Mouse (Mus musculus): ENCODE data around the gene Cyb5r2.

The Cyb5r2 gene

GRCm38 (mm10) chr7:107757308-107758151 lies at the start of gene Cyb5r2:
Gene Cyb5r2, minus strand, starts transcription at chr7:107758032.
- no peak for DNase-seq (ENCODE audit: extremely low read depth, low read depth, low spot score)

- no peak for DNase-seq (ENCODE audit: extremely low read depth, low read depth, low spot score)
Measured at GRCm38 (mm10) chr7:107802138-107802537, 44.3 kb upstream of the Cyb5r2 start.

- DNase-seq (ENCODE audit: extremely low read depth, low read depth, low spot score) = no peak
Measured at GRCm38 (mm10) chr7:107801108-107801507, 43.3 kb upstream of the Cyb5r2 start, which contains the start of gene Ovch2. Gene Ovch2, minus strand, starts transcription at chr7:107801208.

GRCm38 (mm10) chr7:107796500-107796899 lies 38.7 kb upstream of the Cyb5r2 start:
- no peak for DNase-seq (ENCODE audit: extremely low read depth, low read depth, low spot score)

- peak; percentile 1 for DNase-seq (ENCODE audit: extremely low read depth, low read depth, low spot score)
Measured at GRCm38 (mm10) chr7:107787977-107788620, 30.3 kb upstream of the Cyb5r2 start.

GRCm38 (mm10) chr7:107779611-107780010 lies 21.8 kb upstream of the Cyb5r2 start:
- DNase-seq (ENCODE audit: extremely low read depth, low read depth, low spot score) = no peak

- DNase-seq (ENCODE audit: extremely low read depth, low read depth, low spot score) = no peak
Measured at GRCm38 (mm10) chr7:107778216-107778615, 20.4 kb upstream of the Cyb5r2 start.

GRCm38 (mm10) chr7:107770812-107771211 lies 13.0 kb upstream of the Cyb5r2 start:
- DNase-seq (ENCODE audit: extremely low read depth, low read depth, low spot score) = no peak

GRCm38 (mm10) chr7:107756748-107757147 lies 1.1 kb downstream of the Cyb5r2 start:
- no peak for DNase-seq (ENCODE audit: extremely low read depth, low read depth, low spot score)

- no peak for DNase-seq (ENCODE audit: extremely low read depth, low read depth, low spot score)
Measured at GRCm38 (mm10) chr7:107755905-107756304, 1.9 kb downstream of the Cyb5r2 start.

GRCm38 (mm10) chr7:107752031-107752520 lies 5.8 kb downstream of the Cyb5r2 start:
- DNase-seq (ENCODE audit: extremely low read depth, low read depth, low spot score) = no peak

GRCm38 (mm10) chr7:107749721-107750120 lies 8.1 kb downstream of the Cyb5r2 start:
- DNase-seq (ENCODE audit: extremely low read depth, low read depth, low spot score) = no peak

GRCm38 (mm10) chr7:107749270-107749669 lies 8.6 kb downstream of the Cyb5r2 start:
- no peak for DNase-seq (ENCODE audit: extremely low read depth, low read depth, low spot score)

- DNase-seq (ENCODE audit: extremely low read depth, low read depth, low spot score) = no peak
Measured at GRCm38 (mm10) chr7:107747954-107748353, 9.9 kb downstream of the Cyb5r2 start.

GRCm38 (mm10) chr7:107747476-107747875 lies 10.4 kb downstream of the Cyb5r2 start:
- no peak for DNase-seq (ENCODE audit: extremely low read depth, low read depth, low spot score)

GRCm38 (mm10) chr7:107746036-107746435 lies 11.8 kb downstream of the Cyb5r2 start:
- no peak for DNase-seq (ENCODE audit: extremely low read depth, low read depth, low spot score)

- no peak for DNase-seq (ENCODE audit: extremely low read depth, low read depth, low spot score)
Measured at GRCm38 (mm10) chr7:107745111-107745510, 12.7 kb downstream of the Cyb5r2 start.

- DNase-seq (ENCODE audit: extremely low read depth, low read depth, low spot score) = no peak
Measured at GRCm38 (mm10) chr7:107744454-107744853, 13.4 kb downstream of the Cyb5r2 start.

- no peak for DNase-seq (ENCODE audit: extremely low read depth, low read depth, low spot score)
Measured at GRCm38 (mm10) chr7:107742963-107743465, 14.8 kb downstream of the Cyb5r2 start.

- no peak for DNase-seq (ENCODE audit: extremely low read depth, low read depth, low spot score)
Measured at GRCm38 (mm10) chr7:107738726-107739125, 19.1 kb downstream of the Cyb5r2 start.

GRCm38 (mm10) chr7:107733162-107733561 lies 24.7 kb downstream of the Cyb5r2 start:
- DNase-seq (ENCODE audit: extremely low read depth, low read depth, low spot score) = no peak

GRCm38 (mm10) chr7:107730587-107730986 lies 27.2 kb downstream of the Cyb5r2 start:
- no peak for DNase-seq (ENCODE audit: extremely low read depth, low read depth, low spot score)

All from fat pad, adult 2 months (tissue).